Mouse (Mus musculus) thymus, adult 2 months (tissue): ENCODE measurements around the gene Cd19. TPM values are rescaled to one million over a fixed set of nuclear protein-coding genes. Genes with fewer than 3 reads are reported as not detected.
"Not testable (repeated sequence)": the region's sequence is repeated elsewhere in the genome, so short reads cannot be mapped to it uniquely, and the experiment has no call there.

Source experiments
- DNase-seq: peaks from one replicate; pipeline ENCODE4 v3.0.0; 2021
- H3K27ac ChIP-seq: fragments of 200-500 bp; 2 replicates; pipeline ENCODE4 v1.5.1; 2012; ENCODE audit warnings: low read length, control low read depth; ENCODE audit not compliant: control insufficient read depth, insufficient read depth
- H3K27me3 ChIP-seq: fragments of 200-500 bp; 2 replicates; pipeline ENCODE4 v1.6.1; 2012; ENCODE audit warnings: mild to moderate bottlenecking, low read length, moderate library complexity, mixed read lengths; ENCODE audit not compliant: control insufficient read depth, insufficient read depth
- H3K36me3 ChIP-seq: fragments of 200-500 bp; 2 replicates; pipeline ENCODE4 v1.6.1; 2012; ENCODE audit warnings: mild to moderate bottlenecking, low read length, moderate library complexity; ENCODE audit not compliant: control insufficient read depth, insufficient read depth
- H3K4me1 ChIP-seq: fragments of 200-500 bp; replicated peaks from 2 replicates; pipeline ENCODE4 v1.6.1; 2012; ENCODE audit warnings: low read length; ENCODE audit not compliant: control insufficient read depth, insufficient read depth
- H3K4me3 ChIP-seq: fragments of 200-500 bp; 2 replicates; pipeline ENCODE4 v1.5.1; 2012; ENCODE audit warnings: mild to moderate bottlenecking, low read length, control low read depth, moderate library complexity; ENCODE audit not compliant: control insufficient read depth, insufficient read depth
- CTCF ChIP-seq: fragments of 200-500 bp; IDR thresholded peaks from 2 replicates; pipeline ENCODE4 v1.5.1; 2012; ENCODE audit warnings: mild to moderate bottlenecking, control low read depth, low read length, moderate library complexity, borderline replicate concordance; ENCODE audit not compliant: control insufficient read depth, poor library complexity, insufficient read depth; ENCODE audit errors: extremely low read depth
- POLR2A ChIP-seq: fragments of 200-500 bp; IDR thresholded peaks from 2 replicates; pipeline ENCODE4 v1.6.1; 2012; ENCODE audit warnings: mild to moderate bottlenecking, low read length, control low read depth, moderate library complexity; ENCODE audit not compliant: control insufficient read depth, poor library complexity, insufficient read depth; ENCODE audit errors: extremely low read depth
- WGBS: fragments of 180-500 bp; shearing (Covaris S2); methylation state at CpG from one replicate; pipeline ENCODE4 v1.1.7; 2018; 5-methylcytosine and 5-hydroxymethylcytosine counted together
- polyA plus RNA-seq: library from polyadenylated mRNA; depleted of rRNA; stranded (reverse); fragments of >200 nt; gene quantifications from 2 replicates; pipeline ENCODE4 v1.2.3, GENCODE M21; 2012

Cd19 gene
- polyA plus RNA-seq, 1 experiment = 11.6 TPM

DNA sequence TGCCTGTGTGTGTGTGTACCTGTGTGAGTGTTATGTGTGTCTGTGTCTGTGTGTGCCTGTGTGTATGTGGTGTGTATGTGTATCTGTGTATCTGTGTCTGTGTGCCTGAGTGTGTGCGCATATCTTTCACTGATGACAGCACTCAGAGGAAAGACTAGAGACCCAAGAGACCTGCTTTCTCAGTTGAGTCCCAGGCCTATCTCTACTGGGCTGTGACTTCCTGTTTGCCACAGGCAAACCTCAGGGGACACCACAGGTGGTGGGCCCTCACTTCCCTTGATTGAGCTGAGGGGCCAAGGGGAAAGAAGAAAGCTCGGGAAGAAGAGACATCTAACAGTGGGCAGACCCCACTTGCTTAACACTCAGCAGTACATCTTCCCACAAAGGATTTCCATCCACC lies 1.9 kb upstream of the Cd19 start:
- Histone ChIP-seq H3K27ac (no peak overlapping the region), H3K4me3 (no peak overlapping the region), H3K36me3 (no peaks in the 10 kb centered on the region), H3K27me3 (no peaks in the 10 kb centered on the region), H3K4me1 (peaks cover 8% of the 10 kb centered on the region)
- peak; percentile 27 for DNase-seq
- WGBS = 7% methylated on average over 2 of the region's 2 CpGs
- TF ChIP-seq CTCF (no peak), POLR2A (no peak)

DNA sequence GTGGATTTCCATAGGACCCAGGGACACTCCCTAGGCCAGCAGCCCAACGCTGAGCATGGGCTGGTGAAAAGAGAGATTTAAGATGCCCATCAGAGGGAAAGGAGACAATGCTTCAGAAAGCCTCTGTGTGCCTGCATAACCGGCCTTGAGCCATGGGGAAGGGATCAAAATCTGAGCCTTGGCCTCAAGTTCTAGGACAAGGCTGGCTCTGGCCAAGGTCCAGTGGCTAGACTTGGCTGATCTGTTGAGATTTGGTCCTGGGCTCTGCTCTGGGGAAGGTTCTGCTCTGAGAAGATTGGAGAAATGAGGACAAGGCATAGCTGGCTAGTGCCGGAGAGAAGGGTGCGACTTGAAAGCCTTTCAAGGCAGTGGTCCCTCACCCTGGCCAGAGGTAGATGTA lies 3.6 kb downstream of the Cd19 start:
- H3K27me3 ChIP-seq = no peaks in the 10 kb centered on the region
- no peaks in the 10 kb centered on the region; the same call in 1 of the 2 replicates for H3K4me1 ChIP-seq
- no peak overlapping the region for H3K27ac ChIP-seq
- 97% methylated on average over 4 of the region's 4 CpGs for WGBS
- no peaks in the 10 kb centered on the region for H3K36me3 ChIP-seq
- H3K4me3 ChIP-seq = no peak overlapping the region
- no peak for DNase-seq
- TF ChIP-seq CTCF (no peak), POLR2A (no peak)

DNA sequence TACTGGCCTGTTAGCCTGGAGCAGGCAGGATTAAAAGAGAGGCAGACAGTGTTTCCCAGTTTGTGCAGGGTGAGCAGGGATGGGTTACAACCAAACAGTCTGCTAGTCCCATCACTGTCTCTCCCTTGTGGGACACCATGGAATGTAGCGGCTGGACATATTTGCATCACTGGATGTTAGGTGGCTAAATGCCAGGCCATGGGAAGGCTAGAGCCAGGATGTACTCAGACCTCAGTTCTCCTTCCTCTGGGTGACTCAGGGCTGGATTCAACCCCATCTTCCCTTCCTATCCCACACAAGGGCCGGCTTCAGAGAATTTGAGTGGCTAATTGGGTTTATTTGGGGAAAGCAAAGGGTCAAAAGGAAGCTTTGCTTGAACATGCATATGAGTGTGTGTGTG lies 6.0 kb downstream of the Cd19 start:
- DNase-seq = no peak
- Histone ChIP-seq H3K4me3 (no peak overlapping the region), H3K27ac (no peak overlapping the region), H3K27me3 (no peaks in the 10 kb centered on the region), H3K4me1 (no peaks in the 10 kb centered on the region), H3K36me3 (no peaks in the 10 kb centered on the region)
- TF ChIP-seq POLR2A (no peak), CTCF (no peak)
- WGBS = 91% methylated on average over 2 of the region's 2 CpGs

DNA sequence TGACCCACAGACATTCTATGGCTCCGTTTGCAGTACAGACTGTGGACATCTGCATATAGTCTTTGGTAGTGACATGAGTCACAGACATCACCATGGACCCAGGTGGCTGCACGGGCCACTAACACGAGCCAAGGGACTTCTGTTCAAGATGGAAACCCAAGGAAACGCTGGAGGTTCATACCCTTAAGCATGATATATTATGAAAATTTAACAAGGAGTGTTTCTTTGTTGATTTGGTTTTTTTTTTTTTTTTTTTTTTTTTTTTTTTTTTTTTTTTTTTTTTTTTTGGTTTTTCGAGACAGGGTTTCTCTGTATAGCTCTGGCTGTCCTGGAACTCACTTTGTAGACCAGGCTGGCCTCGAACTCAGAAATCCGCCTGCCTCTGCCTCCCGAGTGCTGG lies 12.2 kb downstream of the Cd19 start:
- 78% methylated on average over 8 of the region's 8 CpGs for WGBS
- H3K4me3 ChIP-seq, DNase-seq, H3K27me3 ChIP-seq, H3K27ac ChIP-seq, H3K4me1 ChIP-seq, H3K36me3 ChIP-seq: not testable (repeated sequence)

DNA sequence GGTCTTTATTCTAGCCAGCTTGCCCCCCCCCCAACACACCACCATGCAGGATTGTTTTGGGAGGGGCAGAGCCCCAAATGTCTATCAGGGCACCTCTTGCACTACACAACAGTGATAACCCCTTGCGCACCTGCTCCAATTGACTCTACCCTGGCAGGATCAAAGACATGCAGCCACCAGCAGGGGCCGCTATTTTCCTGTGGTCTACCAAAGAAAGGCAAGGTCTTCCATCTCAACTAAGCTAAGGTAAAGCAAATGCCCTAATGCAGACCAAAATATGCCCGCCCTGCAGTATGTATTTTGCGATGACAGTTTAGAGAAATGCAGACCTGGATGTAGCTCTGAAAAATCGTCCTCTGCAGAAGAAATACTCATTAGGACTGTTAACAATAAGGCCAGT lies 15.1 kb downstream of the Cd19 start:
- no peak for TF ChIP-seq POLR2A
- TF ChIP-seq CTCF = peak; percentile 69; the same call in 1 of the 2 replicates
- Histone ChIP-seq H3K27me3 (no peaks in the 10 kb centered on the region), H3K27ac (no peak overlapping the region), H3K36me3 (no peaks in the 10 kb centered on the region), H3K4me3 (no peak overlapping the region), H3K4me1 (peaks cover 4% of the 10 kb centered on the region)
- peak; percentile 88 for DNase-seq
- 5% methylated on average over 5 of the region's 5 CpGs for WGBS

DNA sequence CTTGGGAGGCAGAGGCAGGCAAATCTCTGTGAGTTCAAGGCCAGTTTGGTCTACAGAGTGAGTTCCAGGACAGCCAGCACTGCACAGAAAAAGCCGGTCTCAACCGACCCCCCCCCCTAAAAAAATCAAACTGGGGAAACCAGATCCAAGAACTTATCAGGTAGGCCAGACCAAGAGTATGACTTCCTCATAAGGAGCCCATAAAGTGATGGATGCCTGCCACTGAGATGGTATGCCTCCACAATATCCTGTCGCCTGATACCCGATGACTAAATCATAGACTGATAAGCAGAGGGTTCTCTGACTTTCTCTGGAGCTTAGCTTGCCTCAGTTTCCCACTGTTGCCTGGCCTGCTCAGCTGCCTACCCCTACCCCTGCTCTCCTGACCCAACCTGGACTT lies 16.9 kb downstream of the Cd19 start:
- H3K36me3 ChIP-seq = no peaks in the 10 kb centered on the region
- no peak overlapping the region for H3K27ac ChIP-seq
- no peak for DNase-seq
- H3K4me1 ChIP-seq = peaks cover 4% of the 10 kb centered on the region
- no peak overlapping the region for H3K4me3 ChIP-seq
- TF ChIP-seq POLR2A (no peak), CTCF (no peak)
- H3K27me3 ChIP-seq = no peaks in the 10 kb centered on the region
- WGBS = 92% methylated on average over 4 of the region's 4 CpGs

DNA sequence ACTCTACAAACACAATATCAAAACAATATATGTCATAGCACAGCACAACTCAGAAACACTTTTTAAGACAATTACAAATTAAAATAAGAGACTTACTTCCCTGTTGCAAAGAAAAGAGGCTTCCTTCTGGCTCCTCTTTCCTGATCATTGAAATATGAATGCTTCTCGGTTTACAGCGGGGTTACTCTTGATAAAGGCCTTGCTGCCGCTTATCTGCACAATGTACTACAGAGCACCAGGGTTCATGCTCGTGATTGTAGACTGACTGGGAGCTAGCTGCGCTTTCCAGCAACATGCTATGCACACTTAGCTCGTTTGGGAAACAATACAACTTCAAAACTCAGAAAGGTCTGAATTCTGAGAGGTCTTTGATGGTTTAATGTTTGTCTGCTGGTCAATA lies 17.5 kb downstream of the Cd19 start:
- 82% methylated on average over 6 of the region's 6 CpGs for WGBS
- no peak for DNase-seq
- H3K27ac ChIP-seq = no peak overlapping the region
- no peaks in the 10 kb centered on the region for H3K36me3 ChIP-seq
- H3K27me3 ChIP-seq = no peaks in the 10 kb centered on the region
- peaks cover 4% of the 10 kb centered on the region for H3K4me1 ChIP-seq
- H3K4me3 ChIP-seq = no peak overlapping the region
- TF ChIP-seq POLR2A = no peak
- no peak for TF ChIP-seq CTCF
